Mouse (Mus musculus) lung, adult 2 months (tissue): Measurements from ENCODE around the gene Prdm2. TPM values are rescaled to one million over a fixed set of nuclear protein-coding genes. Genes with fewer than 3 reads are reported as not detected.

ENCODE experiments used
- DNase-seq: peaks from one replicate; pipeline ENCODE4 v3.0.0; 2022
- H3K4me1 ChIP-seq: fragments of 200-500 bp; 2 replicates; pipeline ENCODE4 v1.6.1; 2011; ENCODE audit warnings: low read length; ENCODE audit not compliant: control insufficient read depth, insufficient read depth
- H3K4me3 ChIP-seq: fragments of 200-500 bp; replicated peaks from 2 replicates; pipeline ENCODE3; 2011; ENCODE audit warnings: low read depth, mild to moderate bottlenecking, control low read depth, low read length; ENCODE audit errors: extremely low read depth
- CTCF ChIP-seq: fragments of 200-500 bp; IDR thresholded peaks from 2 replicates; pipeline ENCODE4 v1.5.1; 2011; ENCODE audit warnings: mild to moderate bottlenecking, low read length, control low read depth; ENCODE audit not compliant: insufficient read depth
- POLR2A ChIP-seq: fragments of 200-500 bp; IDR thresholded peaks from 2 replicates; pipeline ENCODE4 v1.6.1; 2011; ENCODE audit warnings: low read depth, mild to moderate bottlenecking, control low read depth, low read length, borderline replicate concordance; ENCODE audit errors: extremely low read depth
- WGBS: fragments of 180-500 bp; shearing (Covaris S2); methylation state at CpG from one replicate; pipeline ENCODE4 v1.1.7; 2018; 5-methylcytosine and 5-hydroxymethylcytosine counted together
- polyA plus RNA-seq: library from polyadenylated mRNA; depleted of rRNA; stranded (reverse); fragments of >200 nt; gene quantifications from 2 replicates; pipeline ENCODE4 v1.2.3, GENCODE M21; 2012

Gene Prdm2
- polyA plus RNA-seq, 1 experiment, result 16.8 TPM

DNA sequence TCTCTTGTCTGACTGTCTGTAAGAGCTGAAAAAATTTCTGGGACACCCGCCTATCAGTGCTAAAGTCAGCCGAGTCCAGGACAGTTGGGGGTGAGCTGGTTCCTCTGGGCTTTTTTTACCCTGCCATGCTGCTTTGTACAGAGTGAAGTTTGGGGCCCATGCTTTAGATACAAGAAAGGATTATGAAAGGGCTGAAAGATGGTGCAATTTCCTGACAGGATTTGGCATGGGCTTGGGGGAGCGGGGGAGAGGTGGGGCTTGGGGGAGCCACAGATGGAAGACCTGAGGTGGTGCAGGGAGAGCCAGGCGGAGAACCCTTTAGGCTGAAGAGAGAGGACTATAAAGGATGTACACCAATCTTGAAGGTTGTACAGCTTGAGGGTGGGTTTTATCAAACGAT, 26.3 kb upstream of the Prdm2 start:
- 85% methylated on average over 5 of the region's 5 CpGs for WGBS

DNA sequence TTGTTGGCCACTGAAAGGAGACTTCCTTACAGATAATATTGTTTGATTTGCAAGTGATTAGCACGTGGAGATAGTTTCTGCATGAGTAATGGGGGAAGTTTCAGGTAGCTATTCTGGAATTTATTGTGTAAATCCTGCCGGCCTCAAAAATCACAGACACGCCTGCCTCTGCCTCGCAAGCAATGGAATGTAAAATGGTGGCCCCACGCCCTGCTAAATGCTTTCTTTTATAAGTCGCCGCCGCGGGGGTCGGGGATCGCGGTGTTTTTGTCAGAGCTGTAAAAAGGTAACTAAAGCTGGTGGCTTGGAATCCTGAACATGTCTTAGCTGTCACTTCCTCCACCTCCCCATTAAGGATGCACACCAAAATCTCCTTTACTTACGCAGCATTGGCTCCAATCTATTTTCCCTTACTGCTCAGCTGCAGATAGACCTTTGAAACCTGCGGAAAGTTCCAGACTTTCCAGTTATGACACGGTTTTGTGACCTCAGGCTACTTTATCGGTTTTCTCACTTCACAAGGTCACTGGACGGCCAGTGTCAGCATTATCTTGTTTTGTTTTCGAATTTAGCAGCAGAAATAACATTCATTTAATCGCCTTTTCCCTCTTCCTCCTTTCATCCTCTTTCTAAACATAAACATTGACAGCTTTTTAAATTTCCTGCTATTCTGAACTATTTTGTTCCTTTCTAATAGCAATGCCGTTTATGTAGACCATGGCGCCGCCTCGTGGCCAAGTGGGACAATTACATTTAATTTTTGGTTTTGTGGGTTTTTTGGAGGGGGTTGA, 25.6 kb upstream of the Prdm2 start:
- DNase-seq, result peak; percentile 44
- Histone ChIP-seq H3K4me3 (peak overlapping the region; percentile 5), H3K4me1 (no peaks in the 10 kb centered on the region; the same call in 1 of the 2 replicates)
- 15% methylated on average over 23 of the region's 23 CpGs for WGBS
- TF ChIP-seq CTCF, result peak; percentile 74
- no peak for TF ChIP-seq POLR2A

More for the DNA sequence above, 26.3 kb upstream of the Prdm2 start:
- DNase-seq, result no peak
- TF ChIP-seq POLR2A (no peak), CTCF (no peak)
- no peaks in the 10 kb centered on the region; the same call in 1 of the 2 replicates for H3K4me1 ChIP-seq
- no peak overlapping the region for H3K4me3 ChIP-seq

DNA sequence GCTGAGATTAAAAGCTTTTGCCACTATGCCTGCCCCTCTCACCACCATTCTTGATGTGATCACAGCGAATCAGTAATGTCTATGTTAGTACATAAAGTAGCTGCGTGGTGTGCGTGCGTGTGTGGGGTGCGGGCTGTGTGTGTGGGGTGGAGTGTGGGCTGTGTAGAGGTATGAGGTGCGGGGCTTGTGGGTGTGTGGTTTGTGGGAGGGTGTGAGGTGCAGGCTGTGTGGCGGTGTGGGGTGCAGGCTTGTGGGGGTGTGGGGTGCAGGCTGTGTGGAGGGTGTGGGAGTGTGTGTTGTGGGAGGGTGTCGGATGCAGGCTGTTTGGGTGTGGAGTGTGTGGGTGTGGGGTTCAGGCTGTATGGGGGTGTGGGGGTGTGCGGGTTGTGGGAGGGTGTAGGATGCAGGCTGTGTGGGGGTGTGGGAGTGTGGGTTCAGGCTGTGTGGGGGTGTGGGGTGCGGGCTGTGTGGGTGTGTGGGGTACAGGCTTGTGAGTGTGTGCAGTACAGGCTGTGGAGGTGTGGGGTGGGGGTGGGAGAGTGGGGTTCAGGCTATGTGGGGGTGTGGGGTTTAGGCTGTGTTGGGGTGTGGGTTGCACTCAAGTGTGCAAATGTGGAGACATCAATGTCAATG, 19.1 kb upstream of the Prdm2 start:
- no peaks in the 10 kb centered on the region for H3K4me1 ChIP-seq
- WGBS, result 90% methylated on average over 10 of the region's 10 CpGs
- H3K4me3 ChIP-seq, result no peak overlapping the region
- TF ChIP-seq POLR2A (no peak), CTCF (no peak)
- DNase-seq, result no peak

DNA sequence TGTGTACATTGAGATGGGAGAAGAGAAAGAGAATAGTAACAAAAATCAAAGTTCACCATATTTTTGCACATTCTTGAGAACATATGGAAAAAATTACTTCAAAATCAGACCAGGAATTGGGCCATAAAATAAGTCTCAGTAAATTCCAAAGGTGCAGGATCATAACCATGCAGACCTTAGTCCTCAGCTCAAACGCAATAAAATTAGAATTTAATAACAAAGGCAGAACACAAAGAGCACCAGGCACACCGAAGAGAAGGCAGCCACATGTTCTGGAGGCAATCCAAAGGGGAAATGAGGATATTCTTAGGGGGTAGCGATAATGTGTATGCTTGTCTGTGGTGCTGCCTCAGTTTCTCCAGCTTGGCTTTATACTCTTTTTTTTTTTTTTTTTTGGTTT, 18.3 kb upstream of the Prdm2 start:
- TF ChIP-seq POLR2A, result no peak
- DNase-seq, result no peak
- 55% methylated on average over 3 of the region's 3 CpGs for WGBS

DNA sequence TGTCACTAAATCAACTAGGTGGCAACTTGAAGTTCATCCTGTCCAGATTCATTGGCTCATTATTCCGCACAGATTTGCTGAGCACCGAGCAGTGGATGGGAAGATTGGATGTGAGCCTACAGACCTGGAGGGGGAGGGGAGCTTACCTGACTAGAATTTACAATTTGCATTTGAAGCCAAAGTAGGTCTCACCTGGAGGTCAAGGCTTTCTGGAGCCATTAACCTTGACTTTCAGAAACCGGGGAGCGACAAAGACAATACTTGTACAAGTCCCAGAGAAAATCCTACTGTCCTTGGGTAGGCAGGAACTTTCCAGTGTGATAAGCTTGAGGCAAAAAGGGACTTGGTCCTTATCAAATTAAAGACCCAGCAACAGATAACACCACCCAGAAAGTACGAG, 15.2 kb upstream of the Prdm2 start:
- no peak for DNase-seq
- TF ChIP-seq CTCF (no peak), POLR2A (no peak)
- H3K4me3 ChIP-seq, result no peak overlapping the region
- WGBS, result 66% methylated on average over 5 of the region's 5 CpGs
- H3K4me1 ChIP-seq, result no peaks in the 10 kb centered on the region

More for the DNA sequence above, 18.3 kb upstream of the Prdm2 start:
- Histone ChIP-seq H3K4me3 (no peak overlapping the region), H3K4me1 (no peaks in the 10 kb centered on the region)

DNA sequence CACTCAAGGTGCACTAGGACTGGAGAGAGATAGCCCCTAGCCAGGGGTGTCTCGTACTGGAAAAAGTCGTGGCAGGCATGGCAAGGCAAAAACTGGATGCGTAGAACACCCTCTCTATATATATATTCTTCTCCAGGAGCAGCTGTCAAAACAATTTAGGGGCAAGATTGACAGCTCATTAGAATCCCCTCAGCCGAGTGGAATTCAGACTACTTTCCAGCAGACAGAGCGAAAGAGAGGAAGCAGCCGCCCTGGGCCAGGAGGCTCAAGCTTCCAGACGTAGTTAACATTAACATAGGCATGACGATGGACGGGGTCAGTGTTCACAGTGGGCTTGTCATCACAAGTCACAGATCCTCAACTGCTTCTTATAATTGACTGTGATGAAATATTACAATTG, 13.1 kb upstream of the Prdm2 start:
- 45% methylated on average over 9 of the region's 9 CpGs for WGBS
- H3K4me1 ChIP-seq, result no peaks in the 10 kb centered on the region
- TF ChIP-seq CTCF, result no peak
- no peak for TF ChIP-seq POLR2A
- H3K4me3 ChIP-seq, result no peak overlapping the region
- DNase-seq, result no peak

DNA sequence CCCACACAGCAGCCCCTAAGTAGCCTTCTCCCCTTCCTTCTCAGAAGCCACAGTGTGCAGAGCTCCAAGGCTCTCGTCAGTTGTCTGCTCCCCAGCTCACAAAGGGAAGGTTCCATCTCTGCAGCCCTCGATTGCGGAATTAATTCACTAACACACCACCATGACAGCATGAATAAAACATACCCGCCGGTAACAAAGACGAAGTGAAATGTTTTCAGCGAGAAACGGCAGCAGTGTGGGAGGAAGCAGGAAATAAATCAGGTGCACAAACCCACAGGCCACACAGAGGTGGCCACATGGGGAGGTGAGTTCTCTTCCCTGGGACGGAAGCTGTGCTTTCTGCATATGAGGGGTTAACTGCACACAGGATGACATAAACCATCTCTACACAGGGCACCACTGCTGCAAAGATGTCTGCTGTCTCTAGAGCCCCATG, 6.5 kb upstream of the Prdm2 start:
- no peaks in the 10 kb centered on the region for H3K4me1 ChIP-seq
- DNase-seq, result no peak
- TF ChIP-seq CTCF, result no peak
- TF ChIP-seq POLR2A, result no peak
- 44% methylated on average over 9 of the region's 9 CpGs for WGBS
- no peak overlapping the region for H3K4me3 ChIP-seq

DNA sequence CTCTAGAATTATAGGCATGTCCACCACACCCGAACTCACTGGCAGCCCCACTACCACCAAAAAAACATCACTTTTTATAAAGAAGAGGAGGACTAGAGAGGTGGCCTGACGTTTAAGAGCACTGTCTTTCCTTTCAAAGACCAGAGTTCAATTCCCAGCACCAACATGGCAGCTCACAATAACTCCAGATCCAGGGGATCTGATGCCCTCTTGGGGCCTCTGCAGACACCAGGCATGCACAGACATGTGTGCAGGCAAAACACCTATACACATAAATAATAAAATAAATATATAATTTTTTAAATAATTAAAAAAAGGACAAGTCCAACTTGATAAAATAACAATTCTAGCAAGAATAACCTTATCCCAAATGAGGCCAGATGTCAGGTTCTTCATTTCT, 6.1 kb upstream of the Prdm2 start:
- DNase-seq, result no peak
- TF ChIP-seq CTCF, result no peak
- TF ChIP-seq POLR2A, result no peak
- Histone ChIP-seq H3K4me1 (no peaks in the 10 kb centered on the region), H3K4me3 (no peak overlapping the region)
- WGBS, result 79% methylated on average over 2 of the region's 2 CpGs

DNA sequence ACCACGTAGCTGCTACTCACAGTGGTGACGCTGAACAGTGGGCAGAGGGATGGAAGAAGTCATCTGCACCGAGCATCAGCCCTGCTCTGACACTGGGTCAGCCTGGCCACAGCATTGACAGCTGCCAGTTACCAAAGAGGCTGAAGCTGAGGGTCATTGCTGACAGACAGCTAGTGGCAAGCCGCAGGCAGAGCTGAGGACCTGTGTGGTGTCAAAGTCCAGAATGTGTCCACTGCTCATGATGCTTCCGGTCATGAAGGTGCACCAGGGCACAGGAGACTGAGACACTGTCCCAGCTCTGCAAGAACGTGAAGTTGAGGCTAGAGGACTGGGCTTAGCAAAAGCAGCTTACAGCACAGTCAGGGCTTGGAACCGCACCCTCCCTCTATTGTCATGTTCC, 4.4 kb upstream of the Prdm2 start:
- no peak for TF ChIP-seq CTCF
- no peak for TF ChIP-seq POLR2A
- 82% methylated on average over 7 of the region's 7 CpGs for WGBS
- Histone ChIP-seq H3K4me3 (no peak overlapping the region), H3K4me1 (peaks cover 6% of the 10 kb centered on the region)
- no peak for DNase-seq

DNA sequence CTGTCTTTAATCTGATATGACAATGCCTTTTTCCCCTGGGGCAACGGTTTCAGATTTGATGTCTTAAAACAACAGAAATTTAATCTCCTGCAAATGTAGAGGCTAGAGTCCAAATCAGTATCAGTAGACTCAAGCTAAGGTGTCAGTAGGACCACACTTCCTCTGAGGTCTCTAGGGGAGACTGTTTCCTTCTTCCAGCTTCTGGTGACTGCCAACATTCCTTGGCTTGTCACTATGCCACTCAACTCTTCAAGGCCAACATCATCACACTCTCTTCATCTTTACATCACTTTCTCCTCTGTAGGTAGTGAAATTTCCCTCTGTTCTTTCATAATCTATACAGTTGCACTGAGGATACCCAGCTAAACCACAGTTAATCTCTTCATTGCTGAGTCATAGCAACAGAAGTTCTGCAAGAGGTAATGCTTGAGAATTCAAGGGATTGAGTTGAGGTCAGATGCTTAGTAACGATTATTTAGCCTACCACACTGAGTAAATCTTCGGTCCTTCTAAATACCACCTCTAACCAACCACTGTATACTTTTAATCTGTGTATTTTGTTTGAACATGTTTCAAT, 1.5 kb upstream of the Prdm2 start:
- whole genome bisulfite sequencing, result 75% methylated on average over 3 of the region's 3 CpGs
- H3K4me1 ChIP-seq, result peaks cover 6% of the 10 kb centered on the region

More for the DNA sequence above, 1.5 kb upstream of the Prdm2 start:
- TF ChIP-seq POLR2A, result no peak
- TF ChIP-seq CTCF, result no peak
- no peak for DNase-seq
- no peak overlapping the region for H3K4me3 ChIP-seq
